Mouse (Mus musculus) forebrain, embryonic 14.5 days (tissue): ENCODE results near the gene Nup210l. TPM values are rescaled to one million over a fixed set of nuclear protein-coding genes. Genes with fewer than 3 reads are reported as not detected.
"Not testable (repeated sequence)": the region's sequence is repeated elsewhere in the genome, so short reads cannot be mapped to it uniquely, and the experiment has no call there.

ENCODE experiments used
- ATAC-seq: fragments of 200-750 bp; cut with Nextera tagmentation; 2 replicates; pipeline ENCODE4 v1.8.0; 2017; ENCODE audit warnings: mild to moderate bottlenecking, moderate library complexity
- DNase-seq: peaks from one replicate; pipeline ENCODE4 v3.0.0-alpha.2; 2015; ENCODE audit warnings: low spot score
- H3K27ac ChIP-seq: fragments of 300-500 bp; sonication (generic); 2 replicates; pipeline ENCODE4 v1.5.1; 2014; ENCODE audit warnings: low read depth, mild to moderate bottlenecking, control low read depth, low read length, moderate library complexity
- H3K27me3 ChIP-seq: fragments of 300-500 bp; sonication (generic); replicated peaks from 2 replicates; pipeline ENCODE4 v1.6.1; 2014; ENCODE audit warnings: low read length, control low read depth, mixed read lengths; ENCODE audit not compliant: control insufficient read depth, insufficient read depth
- H3K36me3 ChIP-seq: fragments of 300-500 bp; sonication (generic); 2 replicates; pipeline ENCODE4 v1.6.1; 2014; ENCODE audit warnings: low read length, control low read depth; ENCODE audit not compliant: control insufficient read depth, insufficient read depth
- H3K4me1 ChIP-seq: fragments of 300-500 bp; sonication (generic); 2 replicates; pipeline ENCODE4 v1.6.1; 2014; ENCODE audit warnings: antibody characterized with exemption, low read length, control low read depth; ENCODE audit not compliant: control insufficient read depth, insufficient read depth
- H3K4me2 ChIP-seq: fragments of 300-500 bp; sonication (generic); 2 replicates; pipeline ENCODE4 v1.6.1; 2014; ENCODE audit warnings: mild to moderate bottlenecking, control low read depth, low read length
- H3K4me3 ChIP-seq: fragments of 300-500 bp; sonication (generic); 2 replicates; pipeline ENCODE4 v1.5.1; 2014; ENCODE audit warnings: low read depth, low read length, control low read depth
- H3K9ac ChIP-seq: fragments of 300-500 bp; sonication (generic); 2 replicates; pipeline ENCODE4 v1.6.1; 2014; ENCODE audit warnings: mild to moderate bottlenecking, low read length, control low read depth, moderate library complexity
- H3K9me3 ChIP-seq: fragments of 300-500 bp; sonication (generic); replicated peaks from 2 replicates; pipeline ENCODE4 v1.6.1; 2016; ENCODE audit warnings: low read length, control low read depth, mixed read lengths; ENCODE audit not compliant: control insufficient read depth
- WGBS: fragments of 180-500 bp; shearing (Covaris S2); extraction: QIAGEN DNeasy Blood & Tissue Kit; methylation state at CpG from one replicate; pipeline ENCODE4 v1.1.7; 2014; 5-methylcytosine and 5-hydroxymethylcytosine counted together
- polyA plus RNA-seq: library from polyadenylated mRNA; unstranded; fragments of >200 nt; fragmentation: Nextera tagmentation; extraction: Ambion mirVana; gene quantifications from 2 replicates; pipeline ENCODE4 v1.2.1, GENCODE M21; 2014

Nup210l gene
- polyA plus RNA-seq, 1 experiment from 2014 or later = 0.30 TPM

DNA sequence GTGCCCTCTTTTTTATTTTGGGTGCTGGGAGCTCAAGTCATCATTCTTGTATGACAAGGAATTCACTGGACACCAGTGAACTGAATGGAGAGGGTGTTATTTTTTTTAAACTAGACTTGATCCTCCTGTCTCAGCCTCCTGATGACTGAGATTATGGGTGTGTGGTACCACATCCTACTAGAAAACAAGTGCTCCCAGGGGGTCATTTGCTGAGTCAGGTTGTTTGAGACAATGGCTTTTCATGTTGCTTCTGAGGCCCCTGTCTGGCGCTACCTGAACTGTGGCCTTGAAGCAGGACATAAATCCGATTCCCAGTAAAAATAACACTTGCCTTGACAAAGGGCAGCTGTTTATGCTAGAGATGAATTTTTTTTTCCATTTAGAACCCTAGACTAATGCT, 756 bp upstream of the Nup210l start:
- no peaks in the 10 kb centered on the region for H3K27me3 ChIP-seq
- no peak overlapping the region for H3K4me2 ChIP-seq
- no peaks in the 10 kb centered on the region for H3K4me1 ChIP-seq
- H3K9ac ChIP-seq = no peak overlapping the region
- peaks cover 24% of the 10 kb centered on the region for H3K36me3 ChIP-seq
- ATAC-seq (no peak), DNase-seq (no peak)
- no peak overlapping the region for H3K27ac ChIP-seq
- H3K4me3 ChIP-seq = no peak overlapping the region
- WGBS = 94% methylated on average over 2 of the region's 2 CpGs
- H3K9me3 ChIP-seq = no peaks in the 10 kb centered on the region

- Histone ChIP-seq H3K4me1 (no peaks in the 10 kb centered on the region), H3K9me3 (no peaks in the 10 kb centered on the region), H3K27ac (no peak overlapping the region), H3K4me2 (no peak overlapping the region), H3K9ac (no peak overlapping the region), H3K4me3 (no peak overlapping the region), H3K36me3 (no peaks in the 10 kb centered on the region), H3K27me3 (no peaks in the 10 kb centered on the region)
- 86% methylated on average over 2 of the region's 2 CpGs for WGBS
- DNase-seq = no peak
- no peak for ATAC-seq
Observed at GRCm38 (mm10) chr3:90111706-90112105, 7.8 kb downstream of the Nup210l start.

DNA sequence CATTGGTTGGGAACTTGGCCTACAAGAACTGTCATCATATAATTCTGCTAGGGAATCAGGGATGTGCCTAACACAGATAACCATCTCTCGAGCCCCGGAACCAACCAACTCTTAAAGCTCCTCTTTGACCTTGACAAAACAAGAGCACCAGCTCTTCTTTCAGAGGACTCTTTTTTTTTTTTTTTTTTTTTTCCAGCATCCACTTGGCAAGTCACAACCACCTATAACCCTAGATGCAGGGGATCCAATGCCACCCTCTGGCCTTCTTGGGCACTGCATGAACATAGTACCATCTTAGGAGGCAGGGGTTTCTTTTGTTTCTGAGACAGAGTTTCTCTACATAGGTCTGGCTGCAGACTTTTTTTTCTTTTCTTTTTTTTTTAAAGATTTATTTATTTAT, 10.4 kb downstream of the Nup210l start:
- no peaks in the 10 kb centered on the region for H3K36me3 ChIP-seq
- no peaks in the 10 kb centered on the region for H3K9me3 ChIP-seq
- no peak overlapping the region for H3K4me2 ChIP-seq
- no peak for DNase-seq
- WGBS = 94% methylated on average over 2 of the region's 2 CpGs
- H3K9ac ChIP-seq = no peak overlapping the region
- no peak overlapping the region for H3K4me3 ChIP-seq
- H3K27me3 ChIP-seq = no peaks in the 10 kb centered on the region
- no peak overlapping the region for H3K27ac ChIP-seq
- ATAC-seq = no peak
- H3K4me1 ChIP-seq = no peaks in the 10 kb centered on the region

DNA sequence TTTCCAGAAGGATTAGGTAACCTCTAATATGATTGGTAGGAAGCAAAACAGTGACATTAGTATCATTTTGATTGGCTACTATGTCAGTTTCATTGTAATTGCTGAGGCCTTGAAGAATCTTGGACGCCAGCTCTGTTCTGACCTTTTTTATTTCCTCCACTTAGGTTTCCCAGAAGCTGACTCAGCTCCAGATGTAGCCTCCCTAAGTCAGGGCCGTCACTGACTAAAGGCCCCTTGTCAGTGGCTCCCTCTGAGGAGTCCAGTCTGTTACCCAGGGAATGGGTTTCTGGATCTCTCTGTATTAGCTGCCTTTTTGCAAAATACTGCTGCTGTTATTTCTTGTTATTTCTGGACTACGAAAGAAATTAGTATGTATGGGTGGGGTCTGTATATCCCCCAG, 11.6 kb downstream of the Nup210l start:
- H3K9ac ChIP-seq = no peak overlapping the region
- H3K36me3 ChIP-seq = no peaks in the 10 kb centered on the region
- 92% methylated on average over 3 of the region's 3 CpGs for WGBS
- no peaks in the 10 kb centered on the region for H3K9me3 ChIP-seq
- ATAC-seq (no peak), DNase-seq (no peak)
- H3K27ac ChIP-seq = no peak overlapping the region
- no peak overlapping the region for H3K4me3 ChIP-seq
- H3K27me3 ChIP-seq = no peaks in the 10 kb centered on the region
- no peaks in the 10 kb centered on the region for H3K4me1 ChIP-seq
- H3K4me2 ChIP-seq = no peak overlapping the region

GRCm38 (mm10) chr3:90118132-90118790, 14.3 kb downstream of the Nup210l start:
- Histone ChIP-seq H3K9me3 (no peaks in the 10 kb centered on the region), H3K4me2 (no peak overlapping the region), H3K36me3 (no peaks in the 10 kb centered on the region), H3K9ac (no peak overlapping the region), H3K4me1 (no peaks in the 10 kb centered on the region), H3K4me3 (no peak overlapping the region), H3K27me3 (no peaks in the 10 kb centered on the region), H3K27ac (no peak overlapping the region)
- ATAC-seq (no peak), DNase-seq (no peak)
- 95% methylated on average over 13 of the region's 13 CpGs for WGBS

GRCm38 (mm10) chr3:90122036-90122435, 18.1 kb downstream of the Nup210l start:
- not testable (repeated sequence) for H3K4me1 ChIP-seq, H3K4me3 ChIP-seq, DNase-seq, H3K4me2 ChIP-seq, H3K27ac ChIP-seq, H3K9me3 ChIP-seq, H3K36me3 ChIP-seq, ATAC-seq, H3K27me3 ChIP-seq, H3K9ac ChIP-seq
- WGBS = 77% methylated on average over 5 of the region's 5 CpGs

- Histone ChIP-seq H3K4me2 (no peak overlapping the region), H3K4me1 (no peaks in the 10 kb centered on the region), H3K36me3 (no peaks in the 10 kb centered on the region), H3K27me3 (no peaks in the 10 kb centered on the region), H3K4me3 (no peak overlapping the region), H3K27ac (no peak overlapping the region), H3K9ac (no peak overlapping the region), H3K9me3 (no peaks in the 10 kb centered on the region)
- 89% methylated on average over 5 of the region's 5 CpGs for WGBS
- DNase-seq (no peak), ATAC-seq (no peak)
Observed at GRCm38 (mm10) chr3:90125710-90126109, 21.8 kb downstream of the Nup210l start.

DNA sequence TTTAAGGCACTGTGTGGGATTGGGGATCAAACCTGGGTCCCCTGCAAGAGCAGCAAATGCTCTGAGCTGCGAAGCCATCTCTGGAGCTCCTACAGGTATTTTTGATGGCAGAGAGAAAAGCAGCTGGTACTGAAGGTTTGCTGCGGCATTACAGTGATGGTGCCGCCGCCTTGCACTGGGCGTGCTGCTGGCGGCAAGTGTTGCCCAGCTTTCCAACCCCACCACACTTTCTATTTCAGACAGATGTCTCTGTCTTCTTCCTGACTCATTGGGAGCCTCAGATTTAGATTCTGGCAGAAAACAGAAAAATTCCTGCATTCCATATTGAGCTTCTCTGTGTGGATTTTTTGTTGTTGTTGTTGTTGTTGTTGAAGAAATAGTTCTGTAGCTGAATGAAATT, 23.9 kb downstream of the Nup210l start:
- Histone ChIP-seq H3K36me3 (no peaks in the 10 kb centered on the region), H3K4me3 (no peak overlapping the region), H3K4me1 (no peaks in the 10 kb centered on the region), H3K9me3 (no peaks in the 10 kb centered on the region), H3K27ac (no peak overlapping the region), H3K27me3 (no peaks in the 10 kb centered on the region), H3K9ac (no peak overlapping the region), H3K4me2 (no peak overlapping the region)
- DNase-seq (no peak), ATAC-seq (no peak)
- 88% methylated on average over 6 of the region's 6 CpGs for WGBS

DNA sequence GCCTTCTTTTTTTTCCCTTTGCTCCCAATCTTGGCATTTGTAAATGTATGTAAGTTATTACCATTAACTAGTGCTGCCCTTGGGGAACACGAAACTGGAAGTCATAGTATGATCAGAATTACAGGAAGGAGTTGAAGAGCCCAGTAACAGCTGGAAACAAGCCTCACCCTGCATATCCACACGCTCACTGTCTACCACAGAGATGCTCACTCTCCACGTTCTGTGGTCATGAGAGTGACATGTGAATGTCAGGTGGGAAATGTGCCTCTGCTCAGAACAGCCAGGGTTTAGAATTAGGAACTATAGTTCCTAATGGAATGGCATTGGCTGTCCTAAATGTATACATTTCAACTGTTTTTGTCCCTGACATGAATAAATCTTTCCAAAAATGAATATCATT, 28.8 kb downstream of the Nup210l start:
- no peak overlapping the region for H3K9ac ChIP-seq
- 87% methylated on average over 3 of the region's 3 CpGs for WGBS
- no peak overlapping the region for H3K27ac ChIP-seq
- ATAC-seq = no peak
- DNase-seq = no peak
- no peaks in the 10 kb centered on the region for H3K9me3 ChIP-seq
- no peaks in the 10 kb centered on the region for H3K27me3 ChIP-seq
- no peak overlapping the region for H3K4me2 ChIP-seq
- H3K4me3 ChIP-seq = no peak overlapping the region
- H3K36me3 ChIP-seq = no peaks in the 10 kb centered on the region
- no peaks in the 10 kb centered on the region for H3K4me1 ChIP-seq
